Mouse (Mus musculus) cortical plate, adult 2 months (tissue): ENCODE measurements around the gene Aicda. TPM values are rescaled to one million over a fixed set of nuclear protein-coding genes. Genes with fewer than 3 reads are reported as not detected.

ENCODE experiments used
- H3K27ac ChIP-seq: fragments of 200-500 bp; 2 replicates; pipeline ENCODE4 v1.5.1; 2012; ENCODE audit warnings: low read length, control low read depth, inconsistent platforms; ENCODE audit not compliant: insufficient read depth
- H3K4me1 ChIP-seq: fragments of 200-500 bp; 2 replicates; pipeline ENCODE4 v1.6.1; 2011; ENCODE audit warnings: low read length; ENCODE audit not compliant: control insufficient read depth, insufficient read depth
- H3K4me3 ChIP-seq: fragments of 200-500 bp; 2 replicates; pipeline ENCODE4 v1.5.1; 2011; ENCODE audit warnings: mild to moderate bottlenecking, low read length, control low read depth; ENCODE audit not compliant: insufficient read depth
- CTCF ChIP-seq: fragments of 200-500 bp; IDR thresholded peaks from 2 replicates; pipeline ENCODE4 v1.5.1; 2011; ENCODE audit warnings: mild to moderate bottlenecking, control low read depth, low read length; ENCODE audit not compliant: insufficient read depth; ENCODE audit errors: extremely low read depth
- POLR2A ChIP-seq: fragments of 200-500 bp; IDR thresholded peaks from 2 replicates; pipeline ENCODE4 v1.6.1; 2011; ENCODE audit warnings: mild to moderate bottlenecking, low read length, control low read depth; ENCODE audit not compliant: insufficient read depth; ENCODE audit errors: extremely low read depth
- polyA plus RNA-seq: library from polyadenylated mRNA; depleted of rRNA; stranded (reverse); fragments of >200 nt; gene quantifications from 2 replicates; pipeline ENCODE4 v1.2.3, GENCODE M21; 2012; rRNA removed

Aicda gene
- polyA plus RNA-seq, 1 experiment, result not detected

- Histone ChIP-seq H3K27ac (no peak overlapping the region), H3K4me3 (no peak overlapping the region), H3K4me1 (no peaks in the 10 kb centered on the region)
- no peak for TF ChIP-seq POLR2A
- TF ChIP-seq CTCF, result no peak
These were observed 51.9 kb downstream of the Aicda start for GRCm38 (mm10) chr6:122605483-122605882.

- H3K27ac ChIP-seq, result no peak overlapping the region
- TF ChIP-seq CTCF, result no peak
- no peak for TF ChIP-seq POLR2A
- no peak overlapping the region for H3K4me3 ChIP-seq
- H3K4me1 ChIP-seq, result no peaks in the 10 kb centered on the region
These were observed 53.1 kb downstream of the Aicda start for GRCm38 (mm10) chr6:122606661-122607060.

- no peak for TF ChIP-seq CTCF
- no peak for TF ChIP-seq POLR2A
- Histone ChIP-seq H3K4me3 (no peak overlapping the region), H3K4me1 (no peaks in the 10 kb centered on the region), H3K27ac (no peak overlapping the region)
These were observed 54.1 kb downstream of the Aicda start for GRCm38 (mm10) chr6:122607700-122608099.

- H3K27ac ChIP-seq, result no peak overlapping the region
- H3K4me1 ChIP-seq, result no peaks in the 10 kb centered on the region
- H3K4me3 ChIP-seq, result no peak overlapping the region
- TF ChIP-seq POLR2A (no peak), CTCF (no peak)
These were observed 55.1 kb downstream of the Aicda start for GRCm38 (mm10) chr6:122608434-122609376.

GRCm38 (mm10) chr6:122609377-122609728, 55.8 kb downstream of the Aicda start:
- TF ChIP-seq CTCF, result no peak
- Histone ChIP-seq H3K4me1 (no peaks in the 10 kb centered on the region), H3K4me3 (no peak overlapping the region), H3K27ac (no peak overlapping the region)

GRCm38 (mm10) chr6:122609771-122610170, 56.2 kb downstream of the Aicda start, which contains the start of gene Gdf3:
Gene Gdf3 (minus strand): TSS chr6:122610087.
- H3K4me3 ChIP-seq, result no peak within 1 kb of the TSS
- TF ChIP-seq POLR2A (no peak), CTCF (no peak)
- H3K27ac ChIP-seq, result no peak within 1 kb of the TSS
- no peaks in the 10 kb centered on the region for H3K4me1 ChIP-seq

- Histone ChIP-seq H3K4me3 (no peak overlapping the region), H3K27ac (no peak overlapping the region), H3K4me1 (no peaks in the 10 kb centered on the region)
- TF ChIP-seq POLR2A (no peak), CTCF (no peak)
These were observed 58.8 kb downstream of the Aicda start for GRCm38 (mm10) chr6:122612426-122612825.

Other genes starting within 250 kb of the Aicda start
- 73.4 and 78.5 TPM in 2 replicates for gene M6pr, start 245.1 kb upstream of the Aicda start, polyA plus RNA-seq
- gene Phc1, start 213.2 kb upstream of the Aicda start, polyA plus RNA-seq, result 44.7 and 48.8 TPM in 2 replicates
- 41.6 and 49.5 TPM in 2 replicates for gene Rimklb, start 55.0 kb upstream of the Aicda start, polyA plus RNA-seq
- gene Mfap5, start 48.0 kb upstream of the Aicda start, polyA plus RNA-seq, result 0.83 and 0.92 TPM in 2 replicates
- gene Apobec1, start 48.6 kb downstream of the Aicda start, polyA plus RNA-seq, result 3.1 and 4.5 TPM in 2 replicates
- gene Gdf3, start 56.3 kb downstream of the Aicda start, polyA plus RNA-seq, result not detected in 2 replicates
- gene Dppa3, start 72.6 kb downstream of the Aicda start, polyA plus RNA-seq, result not detected in 2 replicates
- 0.10 TPM in 1 of 2 replicates, not detected in the other for gene Nanog, start 153.7 kb downstream of the Aicda start, polyA plus RNA-seq
- gene Slc2a3, start 247.8 kb downstream of the Aicda start, polyA plus RNA-seq, result 100 and 101 TPM in 2 replicates